Comparison of ENCODE assay signal across 17 mouse cellular contexts in genomic region chr6:59102090-59102489, GRCm38 (mm10).
"Had no signal": no experiment of that assay in that cellular context is flagged by ENCODE, and none has a peak within 500 bp of the region (broad histone marks: within the 10 kb centered on the region; RNA-seq: fewer than 3 reads in every experiment).

No protein-coding gene starts in this region.

- H3K4me1 ChIP-seq: liver, embryonic 15.5 days; megakaryocyte, embryonic 14.5 days; midbrain, embryonic 15.5 days; neural tube, embryonic 13.5 days had no signal

- DNase-seq: kidney, adult 8-10 months; kidney, postnatal 25 days; lung, embryonic 14.5 days; lung, postnatal 10 days; right cerebral cortex, adult 18-20 months; right cerebral cortex, postnatal 25 days; thymus, adult 18-20 months; thymus, postnatal 14 days had no signal

- ATAC-seq: inflammation-experienced regulatory T-cells, adult 6 months; midbrain, embryonic 15.5 days had no signal

- H3K4me2 ChIP-seq: liver, embryonic 11.5 days; liver, embryonic 15.5 days; lung, embryonic 14.5 days; midbrain, embryonic 11.5 days; midbrain, embryonic 15.5 days; neural tube, embryonic 13.5 days had no signal

- H3K36me3 ChIP-seq: liver, embryonic 15.5 days; midbrain, embryonic 15.5 days; neural tube, embryonic 13.5 days had no signal

- H3K9me3 ChIP-seq: liver, embryonic 15.5 days; midbrain, embryonic 15.5 days; neural tube, embryonic 13.5 days had no signal

- H3K27ac ChIP-seq: left cerebral cortex, adult 2 months; liver, embryonic 15.5 days; macrophage; midbrain, embryonic 15.5 days; neural tube, embryonic 13.5 days had no signal

- H3K4me3 ChIP-seq: left cerebral cortex, adult 2 months; liver, embryonic 15.5 days; megakaryocyte, embryonic 14.5 days; midbrain, embryonic 15.5 days; neural tube, embryonic 13.5 days had no signal

- H3K9ac ChIP-seq: liver, embryonic 15.5 days; lung, embryonic 14.5 days; midbrain, embryonic 15.5 days; neural tube, embryonic 13.5 days had no signal

- H3K27me3 ChIP-seq: liver, embryonic 15.5 days; megakaryocyte, embryonic 14.5 days; midbrain, embryonic 15.5 days; neural tube, embryonic 13.5 days had no signal
